Mouse (Mus musculus): ENCODE measurements around the gene Ryr3. TPM values are rescaled to one million over a fixed set of nuclear protein-coding genes. Genes with fewer than 3 reads are reported as not detected.

Gene Ryr3
- polyA plus RNA-seq (2016; fragmentation: Nextera tagmentation; extraction: Ambion mirVana), result 1.4 and 2.7 TPM in 2 replicates

GRCm38 (mm10) chr2:113216746-113217461 is at the start of gene Ryr3:
Gene Ryr3, minus strand, starts transcription at chr2:113217096.
- ATAC-seq (ENCODE audit: low FRiP score, low read depth), result peak; percentile 96
- under 1% methylated on average over 54 of the region's 72 CpGs for WGBS

GRCm38 (mm10) chr2:113238871-113239270 is 22.0 kb upstream of the Ryr3 start:
- no peaks in the 10 kb centered on the region for H3K36me3 ChIP-seq
- no peaks in the 10 kb centered on the region for H3K27me3 ChIP-seq
- no peaks in the 10 kb centered on the region for H3K4me1 ChIP-seq
- H3K4me2 ChIP-seq (replicated peaks), result no peak overlapping the region
- H3K4me3 ChIP-seq, result no peak overlapping the region
- no peak for ATAC-seq (ENCODE audit: low FRiP score, low read depth)
- H3K9ac ChIP-seq (replicated peaks), result no peak overlapping the region
- H3K9me3 ChIP-seq, result no peaks in the 10 kb centered on the region
- H3K27ac ChIP-seq (replicated peaks), result no peak overlapping the region
- 70% methylated on average over 5 of the region's 5 CpGs for WGBS

More at GRCm38 (mm10) chr2:113216746-113217461, at the start of gene Ryr3:
- Histone ChIP-seq H3K4me3 (peak within 1 kb of the TSS; percentile 63), H3K36me3 (no peaks in the 10 kb centered on the region), H3K9ac (replicated peaks) (peak within 1 kb of the TSS; percentile 65), H3K4me1 (no peaks in the 10 kb centered on the region), H3K27me3 (peaks cover 36% of the 10 kb centered on the region), H3K4me2 (replicated peaks) (peak within 1 kb of the TSS; percentile 77), H3K9me3 (no peaks in the 10 kb centered on the region), H3K27ac (replicated peaks) (peak within 1 kb of the TSS; percentile 80)

GRCm38 (mm10) chr2:113236993-113237392 is 20.1 kb upstream of the Ryr3 start:
- no peaks in the 10 kb centered on the region for H3K4me1 ChIP-seq
- ATAC-seq (ENCODE audit: low FRiP score, low read depth), result no peak
- H3K27ac ChIP-seq (replicated peaks), result no peak overlapping the region
- H3K9ac ChIP-seq (replicated peaks), result no peak overlapping the region
- H3K4me3 ChIP-seq, result no peak overlapping the region
- no peaks in the 10 kb centered on the region for H3K27me3 ChIP-seq
- no peak overlapping the region for H3K4me2 ChIP-seq (replicated peaks)
- H3K36me3 ChIP-seq, result no peaks in the 10 kb centered on the region
- no peaks in the 10 kb centered on the region for H3K9me3 ChIP-seq
- WGBS, result 85% methylated on average over 1 of the region's 1 CpGs

- no peak overlapping the region for H3K27ac ChIP-seq (replicated peaks)
Measured at GRCm38 (mm10) chr2:113234559-113234958, 17.7 kb upstream of the Ryr3 start.

GRCm38 (mm10) chr2:113233356-113233755 is 16.5 kb upstream of the Ryr3 start:
- Histone ChIP-seq H3K9me3 (no peaks in the 10 kb centered on the region), H3K36me3 (no peaks in the 10 kb centered on the region), H3K4me1 (no peaks in the 10 kb centered on the region), H3K9ac (replicated peaks) (no peak overlapping the region), H3K4me3 (no peak overlapping the region), H3K27me3 (no peaks in the 10 kb centered on the region), H3K4me2 (replicated peaks) (no peak overlapping the region), H3K27ac (replicated peaks) (no peak overlapping the region)
- WGBS, result 58% methylated on average over 3 of the region's 3 CpGs
- no peak for ATAC-seq (ENCODE audit: low FRiP score, low read depth)

More at GRCm38 (mm10) chr2:113234559-113234958, 17.7 kb upstream of the Ryr3 start:
- no peak overlapping the region for H3K9ac ChIP-seq (replicated peaks)
- no peaks in the 10 kb centered on the region for H3K4me1 ChIP-seq
- H3K36me3 ChIP-seq, result no peaks in the 10 kb centered on the region
- no peak overlapping the region for H3K4me2 ChIP-seq (replicated peaks)
- H3K27me3 ChIP-seq, result no peaks in the 10 kb centered on the region
- no peak for ATAC-seq (ENCODE audit: low FRiP score, low read depth)
- H3K4me3 ChIP-seq, result no peak overlapping the region
- H3K9me3 ChIP-seq, result no peaks in the 10 kb centered on the region
- WGBS, result 22% methylated on average over 3 of the region's 3 CpGs

- peaks cover 36% of the 10 kb centered on the region for H3K27me3 ChIP-seq
- H3K27ac ChIP-seq (replicated peaks), result peak overlapping the region; percentile 80; the same call in 1 of the 2 replicates
- WGBS, result 4% methylated on average over 23 of the region's 23 CpGs
- H3K4me1 ChIP-seq, result no peaks in the 10 kb centered on the region
- no peaks in the 10 kb centered on the region for H3K9me3 ChIP-seq
- peak overlapping the region; percentile 63 for H3K4me3 ChIP-seq
- ATAC-seq (ENCODE audit: low FRiP score, low read depth), result 0 out of 2 replicates have a peak, but pooled peaks have one; percentile 3
- H3K36me3 ChIP-seq, result no peaks in the 10 kb centered on the region
- peak overlapping the region; percentile 77 for H3K4me2 ChIP-seq (replicated peaks)
- peak overlapping the region; percentile 65 for H3K9ac ChIP-seq (replicated peaks)
Measured at GRCm38 (mm10) chr2:113216105-113216745, 671 bp downstream of the Ryr3 start.

GRCm38 (mm10) chr2:113210023-113210422 is 6.9 kb downstream of the Ryr3 start:
- Histone ChIP-seq H3K4me2 (replicated peaks) (no peak overlapping the region), H3K27me3 (peaks cover 7% of the 10 kb centered on the region), H3K27ac (replicated peaks) (no peak overlapping the region), H3K4me1 (no peaks in the 10 kb centered on the region), H3K9me3 (no peaks in the 10 kb centered on the region), H3K36me3 (no peaks in the 10 kb centered on the region), H3K9ac (replicated peaks) (no peak overlapping the region), H3K4me3 (no peak overlapping the region)
- 87% methylated on average over 3 of the region's 3 CpGs for WGBS
- no peak for ATAC-seq (ENCODE audit: low FRiP score, low read depth)

GRCm38 (mm10) chr2:113209263-113209662 is 7.6 kb downstream of the Ryr3 start:
- Histone ChIP-seq H3K9ac (replicated peaks) (no peak overlapping the region), H3K4me3 (no peak overlapping the region), H3K9me3 (no peaks in the 10 kb centered on the region), H3K36me3 (no peaks in the 10 kb centered on the region), H3K4me2 (replicated peaks) (no peak overlapping the region), H3K27me3 (0 out of 2 replicates have a peak, but pooled peaks cover 5% of the 10 kb centered on the region), H3K4me1 (no peaks in the 10 kb centered on the region), H3K27ac (replicated peaks) (no peak overlapping the region)
- no peak for ATAC-seq (ENCODE audit: low FRiP score, low read depth)
- 92% methylated on average over 9 of the region's 9 CpGs for WGBS

GRCm38 (mm10) chr2:113202857-113203256 is 14.0 kb downstream of the Ryr3 start:
- Histone ChIP-seq H3K4me3 (no peak overlapping the region), H3K27me3 (no peaks in the 10 kb centered on the region), H3K9ac (replicated peaks) (no peak overlapping the region), H3K27ac (replicated peaks) (no peak overlapping the region), H3K4me2 (replicated peaks) (no peak overlapping the region), H3K9me3 (no peaks in the 10 kb centered on the region), H3K36me3 (no peaks in the 10 kb centered on the region), H3K4me1 (no peaks in the 10 kb centered on the region)
- WGBS, result 87% methylated on average over 6 of the region's 6 CpGs
- ATAC-seq (ENCODE audit: low FRiP score, low read depth), result no peak

GRCm38 (mm10) chr2:113199030-113199679 is 17.7 kb downstream of the Ryr3 start:
- H3K27ac ChIP-seq (replicated peaks), result no peak overlapping the region
- WGBS, result 79% methylated on average over 2 of the region's 2 CpGs

GRCm38 (mm10) chr2:113187158-113187557 is 29.7 kb downstream of the Ryr3 start:
- no peaks in the 10 kb centered on the region for H3K9me3 ChIP-seq
- H3K4me3 ChIP-seq, result no peak overlapping the region
- no peak overlapping the region for H3K9ac ChIP-seq (replicated peaks)
- no peaks in the 10 kb centered on the region for H3K4me1 ChIP-seq
- no peak for ATAC-seq (ENCODE audit: low FRiP score, low read depth)
- no peaks in the 10 kb centered on the region for H3K36me3 ChIP-seq
- no peaks in the 10 kb centered on the region for H3K27me3 ChIP-seq
- WGBS, result 86% methylated on average over 6 of the region's 6 CpGs
- H3K4me2 ChIP-seq (replicated peaks), result no peak overlapping the region
- no peak overlapping the region for H3K27ac ChIP-seq (replicated peaks)

More at GRCm38 (mm10) chr2:113199030-113199679, 17.7 kb downstream of the Ryr3 start:
- H3K4me3 ChIP-seq, result no peak overlapping the region
- H3K4me2 ChIP-seq (replicated peaks), result no peak overlapping the region
- no peaks in the 10 kb centered on the region for H3K4me1 ChIP-seq
- no peaks in the 10 kb centered on the region for H3K9me3 ChIP-seq
- H3K27me3 ChIP-seq, result no peaks in the 10 kb centered on the region
- no peak for ATAC-seq (ENCODE audit: low FRiP score, low read depth)
- no peak overlapping the region for H3K9ac ChIP-seq (replicated peaks)
- H3K36me3 ChIP-seq, result no peaks in the 10 kb centered on the region

GRCm38 (mm10) chr2:113181701-113182100 is 35.2 kb downstream of the Ryr3 start:
- Histone ChIP-seq H3K4me2 (replicated peaks) (no peak overlapping the region), H3K36me3 (no peaks in the 10 kb centered on the region), H3K4me3 (no peak overlapping the region), H3K9me3 (no peaks in the 10 kb centered on the region), H3K9ac (replicated peaks) (no peak overlapping the region), H3K4me1 (no peaks in the 10 kb centered on the region), H3K27me3 (no peaks in the 10 kb centered on the region), H3K27ac (replicated peaks) (no peak overlapping the region)
- no peak for ATAC-seq (ENCODE audit: low FRiP score, low read depth)
- WGBS, result 58% methylated on average over 5 of the region's 5 CpGs
